Mouse (Mus musculus): Measurements from ENCODE around the gene Slc7a8. TPM values are rescaled to one million over a fixed set of nuclear protein-coding genes. Genes with fewer than 3 reads are reported as not detected.
A peak's percentile ranks its signal among the peaks of the same experiment; 100 is the strongest.
"Not testable (repeated sequence)": the region's sequence is repeated elsewhere in the genome, so short reads cannot be mapped to it uniquely, and the experiment has no call there.

Gene Slc7a8
- polyA plus RNA-seq, 1 experiment: 37.1 TPM

- Histone ChIP-seq H3K4me3 (replicated peaks; ENCODE audit: insufficient read depth, low read depth, low read length) (no peak overlapping the region), H3K27ac (ENCODE audit: insufficient read depth, low read length) (peak overlapping the region; percentile 87), H3K27me3 (ENCODE audit: control insufficient read depth, insufficient read depth, low read length) (no peaks in the 10 kb centered on the region), H3K4me1 (ENCODE audit: control insufficient read depth, insufficient read depth, low read length) (peaks cover 46% of the 10 kb centered on the region)
- WGBS: 57% methylated on average over 10 of the region's 10 CpGs
- DNase-seq: peak in 1 of 2 experiments; percentile 46
- TF ChIP-seq POLR2A (IDR thresholded peaks at IDR 0.05; ENCODE audit: borderline replicate concordance, insufficient read depth, low read length) (no peak), CTCF (IDR thresholded peaks at IDR 0.05; ENCODE audit: borderline replicate concordance, insufficient read depth, low read depth, low read length) (no peak)
Observed at GRCm38 (mm10) chr14:54768314-54769067, 13.3 kb downstream of the Slc7a8 start.

DNA sequence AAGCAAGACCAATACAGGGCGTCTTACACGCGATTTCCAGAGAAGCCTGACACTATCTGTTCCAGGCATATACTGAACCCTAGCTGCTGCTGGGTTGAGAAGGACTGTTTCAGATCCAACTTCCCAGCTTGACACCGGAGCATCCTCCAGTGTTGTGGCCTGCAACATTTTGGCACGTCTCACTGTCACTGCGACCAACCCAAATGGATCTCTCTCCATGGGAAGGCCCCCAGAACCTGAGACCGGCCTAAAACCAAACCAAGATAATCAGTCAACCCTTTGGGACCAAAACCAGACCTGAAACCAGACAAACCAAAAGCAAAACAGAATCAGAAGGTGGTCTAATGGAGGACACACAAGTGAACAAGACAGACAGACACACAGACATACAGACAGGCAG, 14.8 kb downstream of the Slc7a8 start:
- 25% methylated on average over 7 of the region's 7 CpGs for WGBS
- peak overlapping the region; percentile 72; the same call in 1 of the 2 replicates for H3K27ac ChIP-seq (ENCODE audit: insufficient read depth, low read length)
- H3K4me1 ChIP-seq (ENCODE audit: control insufficient read depth, insufficient read depth, low read length): peaks cover 32% of the 10 kb centered on the region
- H3K27me3 ChIP-seq (ENCODE audit: control insufficient read depth, insufficient read depth, low read length); H3K4me3 ChIP-seq (replicated peaks; ENCODE audit: insufficient read depth, low read depth, low read length): not testable (repeated sequence)
- peak; percentile 62 to 68 for DNase-seq

DNA sequence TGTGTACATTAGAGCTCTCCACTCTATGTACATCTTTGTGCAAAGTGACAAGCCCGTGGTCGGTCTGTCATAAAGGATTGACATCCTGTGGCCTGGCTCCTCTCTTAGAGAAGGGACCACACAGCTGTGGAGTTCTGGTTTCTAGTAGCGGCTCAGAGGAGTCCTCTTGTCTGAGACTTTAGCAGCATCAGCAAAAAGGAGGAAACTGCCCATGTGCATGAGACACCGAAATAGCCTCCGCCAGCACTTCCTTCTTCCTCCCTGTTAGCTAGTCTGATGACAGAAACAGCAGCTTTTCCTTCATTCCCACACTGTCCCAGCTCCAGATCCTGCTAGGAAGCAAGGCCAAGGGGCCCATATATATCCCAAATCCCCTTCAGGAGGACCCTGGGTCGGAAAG, 25.4 kb downstream of the Slc7a8 start:
- H3K27me3 ChIP-seq (ENCODE audit: control insufficient read depth, insufficient read depth, low read length): no peaks in the 10 kb centered on the region
- H3K4me3 ChIP-seq (replicated peaks; ENCODE audit: insufficient read depth, low read depth, low read length): no peak overlapping the region
- no peak overlapping the region for H3K27ac ChIP-seq (ENCODE audit: insufficient read depth, low read length)
- no peak for DNase-seq
- peaks cover 29% of the 10 kb centered on the region for H3K4me1 ChIP-seq (ENCODE audit: control insufficient read depth, insufficient read depth, low read length)
- 87% methylated on average over 6 of the region's 6 CpGs for WGBS
- TF ChIP-seq CTCF (IDR thresholded peaks at IDR 0.05; ENCODE audit: borderline replicate concordance, insufficient read depth, low read depth, low read length): no peak
- TF ChIP-seq POLR2A (IDR thresholded peaks at IDR 0.05; ENCODE audit: borderline replicate concordance, insufficient read depth, low read length): no peak

DNA sequence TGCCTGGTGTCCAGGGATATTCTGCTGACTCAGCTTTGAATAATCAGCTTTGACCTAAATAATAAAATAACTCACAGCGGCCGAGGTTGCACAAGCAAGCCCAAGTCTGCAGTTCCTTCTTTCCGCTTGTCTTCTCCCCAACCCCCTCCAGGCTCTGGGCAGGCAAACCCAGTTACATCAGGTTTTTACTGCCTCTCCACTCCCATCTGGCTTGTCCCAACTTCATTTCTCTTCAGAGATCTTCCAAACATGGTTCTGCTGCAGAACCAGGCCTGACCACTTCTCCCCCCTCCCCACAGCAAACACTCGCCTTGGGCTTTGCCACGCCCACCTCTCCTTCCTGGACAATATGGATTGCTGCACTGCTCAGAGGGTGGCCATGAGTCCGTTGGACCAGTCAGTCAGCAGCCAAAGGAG, 27.1 kb downstream of the Slc7a8 start:
- peaks cover 26% of the 10 kb centered on the region for H3K4me1 ChIP-seq (ENCODE audit: control insufficient read depth, insufficient read depth, low read length)
- WGBS: 5% methylated on average over 6 of the region's 6 CpGs
- peak; percentile 47 to 51 for DNase-seq

DNA sequence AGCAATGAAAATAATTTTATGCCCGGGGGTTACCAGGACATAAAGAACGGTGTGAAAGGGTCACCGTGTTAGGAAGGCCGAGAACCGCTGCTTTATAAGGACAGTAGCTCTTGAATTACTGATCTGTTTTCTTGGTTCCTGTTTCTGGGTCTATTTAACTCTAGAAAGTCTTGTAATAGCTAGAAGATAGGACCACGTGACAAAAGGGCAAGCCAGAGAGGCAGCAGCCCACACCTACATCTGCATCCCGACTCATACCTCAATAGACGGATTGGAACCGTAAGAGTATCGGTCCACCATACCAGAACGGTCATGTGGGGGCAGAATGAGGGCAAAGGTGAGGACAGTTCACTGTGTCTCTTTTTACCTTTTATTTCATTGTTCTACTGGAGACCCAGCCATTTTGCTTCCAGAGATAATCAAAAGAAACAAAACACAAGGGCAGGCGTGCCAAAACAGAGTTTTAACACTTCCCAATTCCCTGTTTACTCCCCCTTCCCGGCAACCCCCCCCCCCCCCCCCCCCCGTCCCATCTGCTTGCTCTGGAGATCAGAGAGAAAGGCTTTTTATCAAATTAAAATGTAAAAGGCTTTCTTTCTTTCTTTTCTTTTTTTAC, 27.7 kb downstream of the Slc7a8 start:
- H3K27ac ChIP-seq (ENCODE audit: insufficient read depth, low read length): peak overlapping the region; percentile 53
- DNase-seq: no peak
- 62% methylated on average over 14 of the region's 14 CpGs for WGBS
- H3K4me3 ChIP-seq (replicated peaks; ENCODE audit: insufficient read depth, low read depth, low read length): no peak overlapping the region
- H3K27me3 ChIP-seq (ENCODE audit: control insufficient read depth, insufficient read depth, low read length): no peaks in the 10 kb centered on the region
- peaks cover 27% of the 10 kb centered on the region for H3K4me1 ChIP-seq (ENCODE audit: control insufficient read depth, insufficient read depth, low read length)
- TF ChIP-seq CTCF (IDR thresholded peaks at IDR 0.05; ENCODE audit: borderline replicate concordance, insufficient read depth, low read depth, low read length) (no peak), POLR2A (IDR thresholded peaks at IDR 0.05; ENCODE audit: borderline replicate concordance, insufficient read depth, low read length) (no peak)

More for the DNA sequence above, 27.1 kb downstream of the Slc7a8 start:
- peak overlapping the region; percentile 82 for H3K27ac ChIP-seq (ENCODE audit: insufficient read depth, low read length)
- no peak for TF ChIP-seq POLR2A (IDR thresholded peaks at IDR 0.05; ENCODE audit: borderline replicate concordance, insufficient read depth, low read length)
- no peak for TF ChIP-seq CTCF (IDR thresholded peaks at IDR 0.05; ENCODE audit: borderline replicate concordance, insufficient read depth, low read depth, low read length)
- H3K27me3 ChIP-seq (ENCODE audit: control insufficient read depth, insufficient read depth, low read length): no peaks in the 10 kb centered on the region
- H3K4me3 ChIP-seq (replicated peaks; ENCODE audit: insufficient read depth, low read depth, low read length): peak overlapping the region; percentile 28

GRCm38 (mm10) chr14:54752938-54753337, 28.8 kb downstream of the Slc7a8 start:
- WGBS: 83% methylated on average over 6 of the region's 6 CpGs
- Histone ChIP-seq H3K27me3 (ENCODE audit: control insufficient read depth, insufficient read depth, low read length) (no peaks in the 10 kb centered on the region), H3K4me1 (ENCODE audit: control insufficient read depth, insufficient read depth, low read length) (peaks cover 32% of the 10 kb centered on the region), H3K4me3 (replicated peaks; ENCODE audit: insufficient read depth, low read depth, low read length) (no peak overlapping the region), H3K27ac (ENCODE audit: insufficient read depth, low read length) (no peak overlapping the region)
- no peak for TF ChIP-seq CTCF (IDR thresholded peaks at IDR 0.05; ENCODE audit: borderline replicate concordance, insufficient read depth, low read depth, low read length)
- TF ChIP-seq POLR2A (IDR thresholded peaks at IDR 0.05; ENCODE audit: borderline replicate concordance, insufficient read depth, low read length): no peak
- no peak for DNase-seq

GRCm38 (mm10) chr14:54751768-54752167, 30.0 kb downstream of the Slc7a8 start:
- TF ChIP-seq POLR2A (IDR thresholded peaks at IDR 0.05; ENCODE audit: borderline replicate concordance, insufficient read depth, low read length) (no peak), CTCF (IDR thresholded peaks at IDR 0.05; ENCODE audit: borderline replicate concordance, insufficient read depth, low read depth, low read length) (no peak)
- Histone ChIP-seq H3K4me3 (replicated peaks; ENCODE audit: insufficient read depth, low read depth, low read length) (no peak overlapping the region), H3K27ac (ENCODE audit: insufficient read depth, low read length) (no peak overlapping the region), H3K27me3 (ENCODE audit: control insufficient read depth, insufficient read depth, low read length) (no peaks in the 10 kb centered on the region), H3K4me1 (ENCODE audit: control insufficient read depth, insufficient read depth, low read length) (peaks cover 34% of the 10 kb centered on the region)
- no peak for DNase-seq
- 93% methylated on average over 1 of the region's 1 CpGs for WGBS

GRCm38 (mm10) chr14:54749238-54749637, 32.5 kb downstream of the Slc7a8 start:
- WGBS: 49% methylated on average over 4 of the region's 4 CpGs
- TF ChIP-seq CTCF (IDR thresholded peaks at IDR 0.05; ENCODE audit: borderline replicate concordance, insufficient read depth, low read depth, low read length) (no peak), POLR2A (IDR thresholded peaks at IDR 0.05; ENCODE audit: borderline replicate concordance, insufficient read depth, low read length) (no peak)
- peaks cover 25% of the 10 kb centered on the region for H3K4me1 ChIP-seq (ENCODE audit: control insufficient read depth, insufficient read depth, low read length)
- H3K27ac ChIP-seq (ENCODE audit: insufficient read depth, low read length): no peak overlapping the region
- no peaks in the 10 kb centered on the region for H3K27me3 ChIP-seq (ENCODE audit: control insufficient read depth, insufficient read depth, low read length)
- DNase-seq: no peak
- no peak overlapping the region for H3K4me3 ChIP-seq (replicated peaks; ENCODE audit: insufficient read depth, low read depth, low read length)

All from cerebellum, adult 2 months (tissue).